Mouse (Mus musculus) C2C12 (cell line): ENCODE measurements around the gene Cacna1i.

Experiments
- CEBPB ChIP-seq: IDR thresholded peaks from one replicate; pipeline ENCODE4 v1.6.1; 2011; ENCODE audit warnings: low read depth, mild to moderate bottlenecking, control low read depth, moderate library complexity
- CTCF ChIP-seq: IDR thresholded peaks from one replicate; pipeline ENCODE4 v1.5.1; 2011; ENCODE audit not compliant: control insufficient read depth, insufficient read depth, insufficient read length
- FOSL1 ChIP-seq: IDR thresholded peaks from one replicate; pipeline ENCODE4 v1.8.0; 2011; ENCODE audit warnings: mild to moderate bottlenecking, low read length; ENCODE audit not compliant: poor library complexity, insufficient read depth, severe bottlenecking
- MAX ChIP-seq: IDR thresholded peaks from one replicate; pipeline ENCODE4 v1.6.1; 2011; ENCODE audit warnings: mild to moderate bottlenecking, control low read depth
- MYOG ChIP-seq: IDR thresholded peaks from one replicate; pipeline ENCODE4 v1.6.1; 2011; ENCODE audit not compliant: control insufficient read depth, insufficient read length; ENCODE audit errors: extremely low read depth
- USF1 ChIP-seq: IDR thresholded peaks from one replicate; pipeline ENCODE4 v1.6.1; 2011; ENCODE audit warnings: low read depth, mild to moderate bottlenecking, control low read depth, moderate library complexity

DNA sequence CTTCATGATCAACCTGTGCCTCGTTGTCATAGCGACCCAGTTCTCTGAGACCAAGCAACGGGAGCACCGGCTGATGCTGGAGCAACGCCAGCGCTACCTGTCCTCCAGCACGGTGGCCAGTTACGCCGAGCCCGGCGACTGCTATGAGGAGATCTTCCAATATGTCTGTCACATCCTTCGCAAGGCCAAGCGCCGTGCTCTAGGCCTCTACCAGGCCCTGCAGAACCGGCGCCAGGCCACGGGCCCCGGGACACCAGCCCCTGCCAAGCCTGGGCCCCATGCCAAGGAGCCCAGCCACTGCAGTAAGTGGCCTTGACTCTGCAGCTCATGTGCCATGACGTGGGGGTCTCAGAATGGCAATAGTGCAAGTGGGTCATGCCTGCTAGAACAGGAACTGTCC, 71.8 kb downstream of the Cacna1i start:
- TF ChIP-seq CTCF (no peak), CEBPB (no peak), MYOG (no peak), USF1 (no peak), FOSL1 (no peak), MAX (no peak)
